Mouse (Mus musculus): ENCODE data around the gene Mfap5.
A peak's percentile ranks its signal among the peaks of the same experiment; 100 is the strongest.
"Not testable (repeated sequence)": the region's sequence is repeated elsewhere in the genome, so short reads cannot be mapped to it uniquely, and the experiment has no call there.

Mfap5 gene

DNA sequence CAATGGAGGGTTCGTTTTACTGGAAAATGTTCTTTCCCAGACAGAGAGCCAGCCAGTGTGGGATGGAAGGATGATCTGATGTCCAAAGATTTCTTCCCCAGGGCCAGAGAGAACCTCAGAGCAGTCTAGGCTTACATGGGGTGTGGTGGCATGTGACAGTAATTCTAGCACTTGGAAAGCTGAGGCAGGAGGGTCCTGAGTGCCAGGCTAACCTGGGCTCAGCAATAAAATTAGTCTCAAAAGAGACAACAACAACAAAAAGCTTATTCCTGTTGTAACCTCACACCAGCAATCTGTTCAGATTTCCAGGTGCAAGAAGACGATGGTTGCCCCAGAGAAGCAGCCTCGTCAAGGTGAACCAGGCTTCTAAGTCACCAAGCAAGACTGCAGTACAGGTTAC, at the start of gene Mfap5:
TSS of gene Mfap5 (plus strand) at position 301 of the 400 bp plus-strand sequence.
- no peak for DNase-seq (ENCODE audit: extremely low spot score, low read depth, low spot score)

DNA sequence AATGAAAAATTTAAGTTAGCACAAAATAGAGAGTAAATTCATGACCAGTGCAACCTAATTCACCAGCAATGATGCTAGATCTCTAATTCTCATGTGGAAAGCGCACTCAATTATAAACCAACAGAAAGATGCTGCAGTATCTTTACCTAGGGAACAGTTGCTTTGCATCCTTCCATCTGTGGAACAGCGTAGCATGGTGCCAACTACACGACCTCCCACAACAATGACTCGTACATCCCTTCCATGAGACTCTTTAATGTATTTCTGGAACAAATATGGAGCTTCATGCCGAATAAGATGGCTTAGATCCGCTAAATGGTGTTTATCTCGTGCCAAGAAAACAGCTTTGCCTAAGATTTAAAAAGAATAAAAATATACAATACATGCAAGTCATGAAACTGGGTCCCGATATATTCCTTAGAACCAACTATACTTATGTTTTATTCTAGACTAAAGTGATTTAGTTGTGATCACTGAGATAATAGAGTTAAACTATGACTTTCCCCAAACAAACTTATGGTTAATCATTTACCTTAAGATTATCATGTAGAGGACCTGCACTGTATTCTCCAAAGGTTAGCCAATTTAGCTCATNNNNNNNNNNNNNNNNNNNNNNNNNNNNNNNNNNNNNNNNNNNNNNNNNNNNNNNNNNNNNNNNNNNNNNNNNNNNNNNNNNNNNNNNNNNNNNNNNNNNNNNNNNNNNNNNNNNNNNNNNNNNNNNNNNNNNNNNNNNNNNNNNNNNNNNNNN, 46.5 kb upstream of the Mfap5 start:
- DNase-seq (ENCODE audit: extremely low spot score, low read depth, low spot score), result no peak

DNA sequence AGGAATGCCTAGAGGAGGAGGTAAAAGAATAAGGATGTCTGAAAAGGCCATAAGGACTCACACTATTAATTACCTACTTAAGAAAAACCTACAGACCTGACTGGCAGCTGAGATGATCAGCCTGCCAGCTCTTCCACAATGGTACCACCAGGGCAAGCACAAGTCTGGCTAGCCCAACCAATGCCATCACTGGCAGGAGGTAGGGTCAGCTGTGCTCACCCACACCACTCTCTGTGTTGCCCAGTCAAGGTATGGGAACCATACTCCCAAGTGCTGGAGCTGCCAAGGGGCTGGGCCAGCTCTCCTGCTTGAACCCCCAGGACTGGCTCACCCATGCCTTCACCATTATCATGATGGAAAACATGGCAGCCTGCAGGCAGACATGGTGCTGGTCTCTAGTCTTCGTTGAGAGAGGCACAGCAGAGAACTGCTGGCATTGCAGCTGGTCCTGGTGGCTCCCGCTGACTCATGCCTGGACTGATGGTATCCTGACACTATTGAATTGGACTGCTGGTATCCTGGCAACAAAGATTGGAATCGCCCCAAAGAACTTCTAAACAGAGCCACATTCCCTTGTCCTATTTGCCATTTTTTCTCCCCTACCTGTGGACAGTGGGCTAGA, 39.4 kb upstream of the Mfap5 start:
- no peak for DNase-seq (ENCODE audit: extremely low spot score, low read depth, low spot score)

DNA sequence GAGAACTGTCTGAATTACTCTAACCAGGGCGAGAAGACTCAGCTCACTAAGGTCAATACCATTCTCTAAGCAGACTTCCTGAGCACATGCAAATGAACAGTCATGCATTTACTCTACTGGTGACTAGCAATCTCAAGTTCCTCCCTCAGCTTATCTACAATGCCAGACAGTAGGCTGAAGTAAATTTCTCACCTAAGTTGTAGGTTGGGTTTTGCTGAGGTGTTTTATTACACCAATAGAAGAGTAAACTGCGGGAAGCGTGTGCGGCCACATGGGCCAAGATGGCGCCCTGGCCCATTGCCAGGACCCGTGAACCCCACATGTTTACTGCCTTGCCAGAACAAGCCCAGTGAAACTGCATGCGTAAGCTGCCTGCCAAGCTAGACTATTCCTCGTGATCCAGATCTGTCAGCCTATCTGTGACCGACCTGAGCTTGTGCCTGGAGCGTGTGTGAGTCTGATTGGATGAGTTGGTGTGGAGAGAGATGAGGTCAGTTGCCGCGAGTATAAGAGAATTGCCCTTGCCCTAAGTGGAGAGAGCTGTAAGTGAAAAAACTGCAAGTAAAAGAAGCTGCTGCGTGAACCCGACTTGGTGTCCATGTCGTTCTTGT, 36.5 kb upstream of the Mfap5 start:
- no peak for DNase-seq (ENCODE audit: extremely low spot score, low read depth, low spot score)

DNA sequence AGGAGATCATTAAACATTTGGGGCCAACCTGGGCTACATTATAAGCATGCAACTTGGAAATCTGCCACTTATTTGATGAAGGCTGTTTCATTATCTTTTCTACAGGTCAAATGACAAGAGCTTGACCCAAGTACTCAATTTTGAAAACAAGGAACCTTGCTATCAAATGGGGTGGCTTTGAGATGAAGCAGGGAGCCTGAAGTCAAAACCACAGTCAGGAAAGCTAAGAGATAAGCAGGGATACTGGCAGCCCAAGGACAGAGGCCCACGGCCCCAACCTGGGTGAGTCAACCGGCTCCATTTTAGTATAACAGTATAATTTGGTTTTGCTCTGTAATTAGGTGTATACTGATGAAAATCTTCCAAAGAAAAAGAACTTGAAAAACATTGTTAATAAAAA, 35.4 kb upstream of the Mfap5 start:
- no peak for DNase-seq (ENCODE audit: extremely low spot score, low read depth, low spot score)

DNA sequence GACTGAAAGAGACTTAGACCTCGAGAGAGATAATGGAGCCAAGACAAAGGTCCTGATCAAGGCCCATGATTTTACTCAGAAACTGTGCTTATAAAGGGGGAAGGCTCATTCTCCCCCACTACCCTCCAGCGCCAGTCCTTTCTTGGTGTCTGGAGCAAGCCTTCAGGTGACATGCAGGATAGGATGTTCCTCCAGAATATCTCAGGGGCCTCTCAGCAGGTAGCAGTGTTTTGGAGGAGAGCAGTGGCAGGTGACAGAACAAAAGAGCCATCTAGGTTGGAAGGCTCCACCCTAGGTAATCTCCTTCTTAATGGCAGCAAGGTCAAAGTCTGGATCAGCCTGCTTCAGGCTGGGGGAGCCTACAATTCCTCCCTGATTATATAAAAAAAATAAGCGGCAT, 34.2 kb upstream of the Mfap5 start:
- DNase-seq (ENCODE audit: extremely low spot score, low read depth, low spot score), result not testable (repeated sequence)

DNA sequence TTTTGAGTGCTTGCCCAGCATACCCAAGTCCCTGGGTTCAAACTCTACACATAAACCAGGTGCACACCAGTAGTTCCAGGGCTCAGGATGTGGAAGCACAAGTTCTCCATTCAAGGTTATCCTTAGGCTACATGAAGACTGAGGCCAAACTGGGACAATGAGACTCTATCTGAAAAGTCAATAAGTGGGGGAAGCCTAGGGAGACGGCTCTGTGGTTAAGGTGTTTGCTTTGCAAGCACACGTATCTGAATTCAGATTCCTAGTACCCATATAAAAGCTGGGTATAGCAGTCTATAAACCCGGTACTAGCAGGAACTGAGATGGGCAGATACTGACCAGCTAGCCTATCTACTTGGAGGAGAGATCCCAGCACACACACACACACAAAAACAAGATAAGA, 27.6 kb upstream of the Mfap5 start:
- DNase-seq (ENCODE audit: extremely low spot score, low read depth, low spot score), result no peak

DNA sequence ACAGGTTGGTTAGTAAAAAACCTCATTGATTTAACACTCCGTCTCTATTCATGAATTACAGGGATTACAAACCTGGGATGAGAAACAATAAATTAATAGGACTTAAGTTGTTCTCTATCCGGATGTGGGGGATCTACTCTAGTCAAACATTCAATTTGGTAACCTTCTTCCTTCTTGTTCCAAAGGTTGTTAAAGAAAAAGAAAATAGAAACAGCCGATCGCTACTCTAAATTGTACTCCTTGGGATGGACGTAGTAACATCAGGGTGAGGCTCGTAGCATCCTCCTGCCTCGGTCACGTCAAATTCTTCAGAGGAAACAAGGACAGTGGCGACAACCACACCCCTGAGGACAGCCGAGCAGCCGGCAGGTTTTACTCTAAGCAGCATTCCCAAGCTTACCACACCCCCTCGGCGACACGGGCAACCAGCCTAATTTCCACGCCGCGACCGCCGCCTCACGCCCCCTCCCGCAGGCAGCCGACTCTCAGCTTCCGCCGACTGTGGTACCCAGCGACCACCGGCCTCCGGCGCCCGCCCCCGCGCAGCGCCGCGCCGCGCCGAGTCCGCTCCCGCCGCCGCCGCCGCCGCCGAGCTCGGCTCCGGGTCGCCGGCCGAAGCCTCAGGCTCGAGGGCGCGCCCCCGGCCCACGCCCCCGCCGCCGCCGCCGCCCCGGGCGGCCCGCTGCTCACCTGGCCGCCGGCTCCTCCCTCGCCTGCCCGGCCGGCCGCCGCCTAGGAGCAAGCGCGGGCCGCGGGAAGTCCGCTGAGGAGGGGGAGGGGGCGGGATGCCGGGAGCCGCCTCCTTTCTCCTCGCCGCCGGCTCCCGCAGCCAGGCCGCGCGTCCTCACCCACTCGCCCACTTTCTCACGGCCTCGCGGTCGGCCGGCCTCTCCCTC, 20.0 kb upstream of the Mfap5 start:
- no peak for DNase-seq (ENCODE audit: extremely low spot score, low read depth, low spot score)

DNA sequence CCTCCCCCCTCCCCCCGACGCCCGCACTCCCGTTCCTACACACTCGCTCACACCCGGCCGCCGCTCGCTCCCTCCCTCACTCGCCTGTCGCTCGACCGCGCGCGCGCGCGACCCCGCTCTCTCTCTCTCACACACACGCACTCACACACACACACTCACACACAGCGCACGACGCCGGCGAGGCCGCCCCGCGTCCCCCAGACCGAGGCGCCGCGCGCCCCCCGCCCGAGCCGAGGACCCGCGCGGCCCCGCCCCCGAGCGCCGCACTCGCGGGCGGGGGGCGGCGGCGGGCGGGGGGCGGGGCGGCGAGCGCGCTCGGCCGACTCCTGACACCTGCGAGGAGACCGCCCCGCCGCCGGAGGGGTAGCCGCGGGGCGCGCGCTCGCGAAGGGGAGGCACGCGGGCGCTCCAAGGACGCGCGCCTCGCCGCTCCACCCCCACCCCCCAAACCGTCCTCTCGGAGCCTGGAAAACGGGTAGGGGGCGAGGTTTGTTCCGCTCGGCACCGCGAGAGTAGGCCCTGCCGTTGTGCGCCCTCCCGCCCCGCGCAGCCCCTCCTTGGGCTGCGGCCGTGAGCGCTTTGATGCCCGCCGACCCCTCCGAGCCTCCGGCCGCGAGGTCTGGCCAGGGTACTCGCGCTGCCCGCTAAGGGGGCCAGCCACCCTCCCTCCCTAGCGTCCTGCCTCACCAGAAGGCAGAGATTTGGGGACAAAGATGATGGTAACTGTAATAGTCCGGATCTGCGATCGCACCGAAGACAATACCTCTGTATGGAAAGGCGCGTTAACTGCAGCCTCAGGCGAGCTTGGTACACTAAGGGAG, 19.1 kb upstream of the Mfap5 start:
- no peak for DNase-seq (ENCODE audit: extremely low spot score, low read depth, low spot score)

DNA sequence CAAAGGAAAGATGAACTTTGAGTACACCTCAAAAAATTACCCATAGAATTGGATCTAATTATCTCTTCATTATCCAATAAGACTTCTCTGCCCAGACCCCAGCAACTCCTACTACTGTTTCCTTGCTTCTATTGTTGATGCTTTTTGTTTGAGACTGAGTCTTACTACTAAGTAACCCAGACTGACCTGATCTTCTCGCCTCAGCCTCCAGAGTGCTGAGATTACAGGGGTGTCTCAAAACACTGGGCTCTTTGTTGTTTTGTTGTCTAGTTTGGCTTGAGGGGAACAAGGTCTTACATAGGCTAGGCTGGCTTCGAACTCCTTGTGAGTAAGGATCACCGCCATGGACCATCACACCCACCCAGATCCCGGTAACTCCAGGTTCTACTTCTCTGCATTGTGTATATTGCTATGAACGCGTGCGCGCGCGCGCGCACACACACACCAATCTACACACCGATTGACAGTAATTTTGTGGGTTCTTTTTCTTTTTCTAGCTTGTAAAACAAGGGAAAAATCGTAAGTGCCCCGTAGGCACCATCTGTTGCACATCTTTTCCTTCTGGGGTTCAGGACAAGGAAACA, 14.6 kb upstream of the Mfap5 start:
- DNase-seq (ENCODE audit: extremely low spot score, low read depth, low spot score), result no peak

DNA sequence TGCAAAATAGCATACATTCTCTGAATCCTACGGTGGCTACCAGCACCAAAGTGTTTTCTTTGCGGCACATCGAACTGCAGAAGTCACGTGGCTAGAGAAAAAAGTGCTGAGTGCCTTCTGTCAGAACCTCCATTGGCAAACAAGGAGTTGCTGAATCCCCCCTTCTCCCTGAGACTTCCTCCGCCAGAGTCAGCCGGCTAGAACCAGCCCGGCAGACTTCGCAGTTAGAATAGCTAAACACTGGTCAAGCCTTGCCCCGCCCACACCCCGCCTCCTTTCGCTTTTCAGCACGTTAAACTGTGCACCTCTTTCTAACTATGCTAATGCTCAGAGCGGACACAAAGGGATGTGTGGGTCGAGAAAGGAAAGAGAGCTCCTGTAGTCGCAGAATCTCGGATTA, 14.1 kb upstream of the Mfap5 start:
- DNase-seq (ENCODE audit: extremely low spot score, low read depth, low spot score), result peak; percentile 73

DNA sequence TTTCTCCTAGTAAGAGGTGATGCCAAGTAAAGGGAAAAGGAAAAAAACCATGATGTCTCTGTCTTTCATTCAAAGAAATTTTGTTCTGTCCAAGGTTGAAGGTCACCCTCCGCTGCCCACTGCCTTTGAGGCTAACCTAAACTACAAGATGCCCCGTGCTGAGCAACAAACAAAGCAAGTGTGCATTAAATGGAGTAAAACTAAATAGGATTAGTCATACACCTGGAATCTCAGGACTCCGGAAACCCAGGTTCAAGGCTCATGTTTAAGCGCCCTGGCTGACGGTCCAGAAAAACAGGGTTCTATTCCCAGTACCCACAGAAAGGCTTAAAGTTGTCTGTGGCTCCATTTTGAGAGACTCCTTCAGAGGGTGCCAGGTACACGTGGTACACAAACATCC, 13.2 kb upstream of the Mfap5 start:
- DNase-seq (ENCODE audit: extremely low spot score, low read depth, low spot score), result no peak

DNA sequence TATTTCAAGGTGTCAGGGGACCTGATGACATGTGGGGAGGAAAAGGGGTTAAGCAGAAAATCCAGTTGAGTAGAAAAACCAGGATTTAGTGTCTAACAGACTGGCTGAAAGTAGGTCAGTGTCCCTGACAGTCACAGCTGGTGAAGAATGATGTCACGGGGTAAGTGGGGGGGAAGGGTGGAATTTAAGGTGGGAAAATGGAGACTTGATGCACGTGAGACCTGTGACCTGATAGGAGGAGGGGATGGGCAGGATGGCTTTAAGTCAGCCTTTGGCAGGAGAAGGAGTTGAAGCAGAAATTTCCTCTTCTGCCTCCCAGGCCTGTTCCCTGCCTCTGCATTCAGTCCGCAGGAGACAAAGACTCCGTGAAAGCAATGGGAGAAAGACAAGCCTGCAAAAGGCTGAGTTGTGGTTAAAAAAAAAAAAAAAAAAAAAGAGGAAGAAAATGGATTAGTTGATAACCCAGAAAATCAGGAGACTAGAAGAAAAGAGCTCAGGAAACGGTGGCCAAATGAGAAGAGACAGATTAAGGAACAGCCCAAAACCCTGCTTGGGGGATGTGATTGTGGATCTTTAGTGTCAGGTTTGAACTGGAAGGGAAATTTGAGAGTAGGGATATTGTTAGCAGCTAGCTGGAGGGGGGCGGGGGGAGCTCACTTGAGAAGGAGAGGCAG, 11.7 kb upstream of the Mfap5 start:
- DNase-seq (ENCODE audit: extremely low spot score, low read depth, low spot score), result no peak

DNA sequence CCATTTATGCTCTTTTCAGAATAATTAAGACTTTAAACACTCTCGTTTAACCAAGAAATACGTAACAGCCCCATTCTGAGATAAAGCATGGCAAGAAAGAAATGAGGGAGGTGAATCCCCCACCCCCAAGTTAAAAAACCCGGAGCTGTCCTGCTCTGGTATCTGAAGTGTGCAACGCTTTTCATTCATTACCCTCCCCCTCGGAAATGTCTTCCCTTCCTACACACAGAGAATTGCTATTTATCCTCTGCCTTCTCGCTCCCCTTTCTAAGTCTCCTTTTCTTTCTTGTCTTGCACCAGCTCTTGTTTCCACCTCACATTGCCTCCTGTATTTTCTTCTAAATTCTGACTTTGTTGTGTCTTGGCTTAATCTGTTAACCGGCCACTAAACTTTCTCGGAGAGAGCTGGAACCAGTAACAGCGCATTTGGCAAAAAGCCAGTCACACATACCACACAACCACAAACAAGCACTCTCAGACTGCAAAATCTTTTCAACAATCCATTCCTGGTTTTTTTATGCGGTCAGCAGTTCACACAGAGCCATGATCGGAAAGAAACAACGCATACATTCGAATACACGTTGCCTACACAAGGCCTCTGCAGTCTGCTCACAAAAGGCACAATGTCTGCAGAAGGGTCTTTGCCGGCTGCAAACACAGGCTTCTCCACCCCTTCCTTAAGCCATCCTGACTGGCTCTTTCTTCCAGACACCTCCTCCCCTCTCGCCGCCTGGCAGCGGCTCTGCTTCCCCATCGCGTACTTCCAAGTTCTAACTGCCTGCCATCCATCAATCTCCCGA, 10.4 kb upstream of the Mfap5 start:
- no peak for DNase-seq (ENCODE audit: extremely low spot score, low read depth, low spot score)

DNA sequence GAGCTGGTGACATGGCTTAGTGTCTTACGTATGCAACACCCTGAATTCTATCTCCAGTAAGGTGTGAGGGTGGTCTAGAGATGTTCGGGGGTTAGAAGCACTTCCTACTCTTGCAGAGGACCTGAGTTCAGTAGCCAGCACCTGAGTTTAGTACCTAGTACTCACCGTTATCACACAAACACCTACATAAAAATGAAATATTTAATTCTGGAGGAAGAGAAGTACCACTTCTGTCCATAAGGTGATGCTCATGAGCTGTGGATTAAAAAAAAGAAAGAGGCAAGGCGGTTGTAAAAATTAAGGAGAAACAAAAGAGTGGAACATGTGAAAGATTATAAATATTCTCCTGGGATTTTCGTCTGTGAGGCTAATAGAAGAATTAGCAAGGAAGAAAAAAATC, 9.1 kb upstream of the Mfap5 start:
- DNase-seq (ENCODE audit: extremely low spot score, low read depth, low spot score), result no peak

DNA sequence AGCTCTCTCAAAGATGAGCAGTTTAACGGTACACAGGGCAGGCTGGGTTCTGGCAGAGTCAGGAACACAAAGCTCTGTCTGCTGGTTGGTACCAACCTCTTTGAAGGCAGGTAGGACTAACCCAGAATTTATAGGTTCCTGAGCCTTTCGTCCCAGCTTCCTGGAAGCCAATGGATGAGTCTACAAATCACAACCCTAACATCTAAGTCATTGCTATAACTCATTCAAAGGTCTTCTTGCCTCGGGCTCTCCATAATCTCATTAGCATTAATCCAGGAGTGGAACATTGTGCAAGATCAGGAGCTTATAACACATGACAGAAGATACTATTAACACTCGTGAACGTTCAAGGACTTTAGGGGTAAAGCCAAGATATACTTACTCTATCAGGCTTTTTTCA, 7.0 kb upstream of the Mfap5 start, which contains the start of gene Rimklb:
TSS of gene Rimklb (minus strand) at position 101 of the 400 bp plus-strand sequence.
- no peak for DNase-seq (ENCODE audit: extremely low spot score, low read depth, low spot score)

DNA sequence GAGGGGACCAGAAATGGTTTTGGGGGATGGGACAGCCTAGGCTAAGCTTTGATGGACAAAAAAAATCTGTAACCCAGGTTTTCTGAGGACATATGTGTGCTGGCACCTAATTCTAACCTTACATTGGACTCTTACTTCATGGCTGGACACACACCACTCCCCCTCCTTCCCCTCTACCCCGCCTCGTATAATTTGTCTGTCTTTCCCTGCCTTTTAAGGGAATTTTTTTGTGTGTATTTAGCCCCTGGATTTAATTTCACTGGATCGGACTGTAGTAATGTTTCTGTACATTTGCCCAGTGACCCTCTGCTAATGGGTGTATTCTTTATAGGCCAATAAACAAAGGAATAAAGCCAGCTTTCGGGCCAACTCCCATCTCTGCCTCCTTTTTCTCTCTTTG, 604 bp upstream of the Mfap5 start:
- DNase-seq (ENCODE audit: extremely low spot score, low read depth, low spot score), result no peak

DNA sequence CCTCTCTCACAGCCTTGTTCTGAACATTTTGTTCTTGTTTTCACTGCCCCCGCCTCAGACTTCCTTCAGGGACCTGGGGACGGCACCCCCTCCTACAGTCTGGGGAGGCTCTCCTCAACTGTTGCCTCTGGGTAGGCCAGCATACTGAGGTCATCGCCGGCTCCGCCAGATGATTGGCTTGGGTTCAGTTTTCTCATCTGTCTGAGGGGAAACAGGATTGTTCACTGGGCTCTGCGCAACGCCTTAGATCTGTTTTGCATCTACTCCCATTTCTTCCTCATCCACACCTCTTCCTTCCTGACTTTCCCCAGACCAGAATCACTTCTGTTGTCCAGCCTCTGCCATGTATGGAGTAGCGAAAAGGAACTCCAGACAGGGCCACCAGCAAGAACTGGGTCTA, 2.8 kb downstream of the Mfap5 start:
- DNase-seq (ENCODE audit: extremely low spot score, low read depth, low spot score), result no peak
